Mouse (Mus musculus) gastrocnemius, postnatal 10 days (tissue): ENCODE measurements around the gene Borcs8. TPM values are rescaled to one million over a fixed set of nuclear protein-coding genes. Genes with fewer than 3 reads are reported as not detected.

ENCODE experiments used
- DNase-seq: peaks from one replicate; pipeline ENCODE4 v3.0.0; 2021; ENCODE audit warnings: mixed read lengths
- microRNA-seq, 2 experiments: library from miRNA; unstranded; fragments of <30 nt; microRNA quantifications; one replicate each; pipeline ENCODE4 v1.2.0; 2021
- total RNA-seq, 2 experiments: library from RNA; stranded (reverse); gene quantifications; 2 replicates each; pipeline ENCODE4 v1.2.3; 2021

Borcs8 gene
- total RNA-seq, 2 experiments from 2014 or later = 17.0 to 23.9 TPM

- no peak for DNase-seq
Measured at GRCm38 (mm10) chr8:70179082-70179481, 39.8 kb downstream of the Borcs8 start.

DNA sequence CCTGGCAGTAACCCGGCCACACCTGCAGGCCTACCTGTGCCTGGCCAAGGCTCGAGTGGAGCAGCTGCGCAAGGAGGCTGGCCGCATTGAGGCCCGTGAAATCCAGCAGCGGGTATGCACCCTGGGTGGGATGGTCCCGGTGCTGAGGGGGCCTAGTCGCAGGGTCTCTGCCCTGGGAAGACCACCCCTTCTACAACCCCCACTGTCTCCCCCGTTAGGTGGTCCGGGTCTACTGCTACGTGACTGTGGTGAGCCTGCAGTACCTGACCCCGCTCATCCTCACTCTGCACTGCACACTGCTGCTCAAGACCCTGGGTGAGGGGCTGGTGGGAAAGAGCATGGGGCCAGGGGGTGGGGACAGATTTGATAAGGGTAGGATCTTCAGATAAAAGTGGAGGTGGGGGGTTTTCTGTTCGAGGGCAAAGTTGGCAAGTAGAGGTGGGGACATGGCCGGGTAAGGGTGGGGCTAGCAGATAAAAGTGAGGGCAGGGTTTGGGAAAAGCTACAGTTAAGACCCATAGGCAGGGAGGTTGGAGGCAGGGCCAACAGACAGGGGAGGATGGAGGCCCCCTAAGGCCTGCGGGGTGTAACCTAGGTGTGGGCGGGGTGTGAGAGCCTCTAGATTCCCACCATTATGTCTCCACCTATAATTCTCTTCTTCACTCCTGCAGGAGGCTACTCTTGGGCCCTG is 42.1 kb downstream of the Borcs8 start:
- no peak for DNase-seq

- DNase-seq = no peak
Measured at GRCm38 (mm10) chr8:70181903-70182252, 42.6 kb downstream of the Borcs8 start.

DNA sequence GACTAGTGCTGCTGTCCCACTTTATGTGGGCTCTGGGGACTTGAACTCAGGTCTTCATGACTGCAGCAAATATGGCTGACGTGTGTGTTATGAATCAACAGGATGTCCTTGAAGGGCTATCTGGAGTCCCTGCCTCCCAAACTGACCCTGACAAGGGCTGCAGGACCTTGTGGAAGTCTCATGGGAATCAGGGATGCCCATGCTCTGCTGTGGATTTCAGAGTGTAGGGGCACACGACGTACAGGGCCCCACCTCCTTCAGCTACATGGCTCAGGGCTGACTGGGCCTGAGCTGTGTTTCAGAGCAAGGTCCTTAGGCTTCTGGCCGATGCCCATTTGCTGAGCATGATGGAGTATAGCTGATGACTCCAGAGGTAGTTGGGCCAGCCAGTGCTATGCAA is 43.9 kb downstream of the Borcs8 start:
- no peak for DNase-seq

GRCm38 (mm10) chr8:70188707-70189106 is 49.4 kb downstream of the Borcs8 start:
- no peak for DNase-seq

- DNase-seq = no peak
Measured at GRCm38 (mm10) chr8:70193238-70193637, 53.9 kb downstream of the Borcs8 start.

GRCm38 (mm10) chr8:70194191-70194590 is 54.9 kb downstream of the Borcs8 start:
- DNase-seq = no peak

GRCm38 (mm10) chr8:70195762-70196161 is 56.5 kb downstream of the Borcs8 start:
- DNase-seq = no peak

Small RNA genes lying within 50 kb of the gene (microRNA-seq; reads per million reads assigned to microRNA genes)
- 0 to 0.25 reads per million in 2 experiments for gene Mir7066

Other genes starting within 250 kb of the Borcs8 start
- gene Tssk6, start 237.3 kb upstream of the Borcs8 start, total RNA-seq = under 1 TPM in 1 of 2 experiments, not detected in 1; 0.38 TPM
- 100 to 1,000 TPM; 236 to 268 TPM for gene Ndufa13, start 236.9 kb upstream of the Borcs8 start, total RNA-seq
- 1 to 10 TPM; 9.0 to 9.5 TPM for gene Yjefn3, start 236.8 kb upstream of the Borcs8 start, total RNA-seq
- 10 to 100 TPM; 40.4 to 46.5 TPM for gene Gatad2a, start 143.1 kb upstream of the Borcs8 start, total RNA-seq
- gene Mau2, start 96.8 kb upstream of the Borcs8 start, total RNA-seq = 10 to 100 TPM; 27.8 to 30.9 TPM
- gene Sugp1, start 96.7 kb upstream of the Borcs8 start, total RNA-seq = 10 to 100 TPM; 20.2 to 22.5 TPM
- gene Tm6sf2, start 66.6 kb upstream of the Borcs8 start, total RNA-seq = not detected
- gene Hapln4, start 56.0 kb upstream of the Borcs8 start, total RNA-seq = under 1 TPM; 0.07 to 0.36 TPM
- gene Ncan, start 18.6 kb upstream of the Borcs8 start, total RNA-seq = under 1 TPM; 0.61 to 0.81 TPM
- gene Nr2c2ap, start 8.2 kb upstream of the Borcs8 start, total RNA-seq = 1 to 10 TPM; 6.3 to 7.1 TPM
- gene Rfxank, start 345 bp upstream of the Borcs8 start, total RNA-seq = 10 to 100 TPM in 1 of 2 experiments, 1 to 10 TPM in 1; 8.2 to 10.1 TPM
- gene Mef2b, start 212 bp downstream of the Borcs8 start, total RNA-seq = under 1 TPM; 0.35 to 0.45 TPM
- gene Tmem161a, start 32.9 kb downstream of the Borcs8 start, total RNA-seq = 10 to 100 TPM; 72.8 to 74.7 TPM
- gene Slc25a42, start 72.8 kb downstream of the Borcs8 start, total RNA-seq = 10 to 100 TPM; 20.6 to 28.3 TPM
- 10 to 100 TPM; 43.8 to 49.7 TPM for gene Sugp2, start 94.7 kb downstream of the Borcs8 start, total RNA-seq
- 10 to 100 TPM; 11.9 to 12.9 TPM for gene Armc6, start 95.0 kb downstream of the Borcs8 start, total RNA-seq
- gene Homer3, start 143.3 kb downstream of the Borcs8 start, total RNA-seq = 10 to 100 TPM; 12.3 to 19.8 TPM
- gene Ddx49, start 163.0 kb downstream of the Borcs8 start, total RNA-seq = 10 to 100 TPM; 28.6 to 29.5 TPM
- 100 to 1,000 TPM; 140 to 158 TPM for gene Cope, start 163.0 kb downstream of the Borcs8 start, total RNA-seq
- 10 to 100 TPM; 20.0 to 23.6 TPM for gene Cers1, start 176.3 kb downstream of the Borcs8 start, total RNA-seq
- gene Gdf1, start 190.3 kb downstream of the Borcs8 start, total RNA-seq = 1 to 10 TPM; 3.9 to 5.3 TPM
- 10 to 100 TPM; 34.2 to 37.3 TPM for gene Upf1, start 213.8 kb downstream of the Borcs8 start, total RNA-seq
- 10 to 100 TPM; 18.4 to 20.2 TPM for gene Comp, start 234.1 kb downstream of the Borcs8 start, total RNA-seq